Mouse (Mus musculus) cerebellum, postnatal 4 days (tissue): ENCODE data around the gene Vmn2r71.

Experiments used
- DNase-seq, 2 experiments: peaks; one replicate each; pipeline ENCODE4 v3.0.0; 2022; ENCODE audit warnings: low spot score in 2 of 2, mixed read lengths in 1 of 2

Vmn2r71 gene

GRCm38 (mm10) chr7:85562787-85563186 is at the start of gene Vmn2r71:
TSS of gene Vmn2r71 (plus strand) at chr7:85563087.
- DNase-seq: no peak

GRCm38 (mm10) chr7:85542108-85542507 is 20.8 kb upstream of the Vmn2r71 start:
- DNase-seq: no peak

DNA sequence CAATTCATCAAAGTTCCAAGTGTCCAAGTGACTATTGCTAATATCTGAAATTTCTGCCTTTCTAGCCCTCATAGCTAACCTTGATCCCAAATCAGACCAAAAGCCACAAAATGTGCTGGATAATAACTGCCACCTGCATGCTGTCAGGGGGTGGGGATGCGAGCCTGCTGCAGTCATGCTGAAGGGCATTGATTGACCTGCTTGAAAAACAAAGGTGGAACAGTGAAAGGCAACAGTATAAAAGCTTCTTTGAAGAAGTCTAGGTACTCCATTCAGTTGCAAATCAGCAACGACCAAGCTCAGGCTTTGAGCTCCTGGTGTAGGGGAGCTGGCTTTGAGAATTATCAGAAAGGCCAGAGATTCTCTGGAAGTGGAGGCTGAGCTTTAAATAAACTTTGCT is 19.8 kb upstream of the Vmn2r71 start:
- no peak for DNase-seq

DNA sequence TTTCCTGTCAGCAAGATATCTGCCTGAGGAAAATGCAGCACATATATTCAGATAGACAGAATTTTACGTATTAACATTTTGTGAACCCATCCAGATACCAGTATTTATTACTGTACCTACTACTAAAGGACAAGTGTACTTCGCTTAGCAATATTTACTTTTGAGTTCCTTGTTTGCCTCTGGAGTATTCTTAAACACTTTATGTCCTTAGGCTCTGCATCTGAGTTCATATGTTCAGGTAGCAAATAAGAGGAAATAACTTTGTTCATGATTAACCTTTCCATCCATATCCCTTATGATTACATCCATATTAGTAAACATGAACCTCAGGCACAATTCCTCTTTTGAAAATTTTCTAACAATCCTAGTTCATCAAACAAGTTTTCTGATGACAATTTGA is 6.2 kb downstream of the Vmn2r71 start, which contains the start of gene Vmn2r70:
Gene Vmn2r70, minus strand, starts transcription at position 101 of the 400 bp plus-strand sequence.
- no peak for DNase-seq
